Mouse (Mus musculus) ovary, postnatal 36 days (tissue): ENCODE measurements around the gene Bsn.
A peak's percentile ranks its signal among the peaks of the same experiment; 100 is the strongest.
"Not testable (repeated sequence)": the region's sequence is repeated elsewhere in the genome, so short reads cannot be mapped to it uniquely, and the experiment has no call there.

Source experiments
- DNase-seq: peaks from one replicate; pipeline ENCODE4 v3.0.0; 2022; ENCODE audit warnings: low spot score, mixed read lengths

Bsn gene

DNA sequence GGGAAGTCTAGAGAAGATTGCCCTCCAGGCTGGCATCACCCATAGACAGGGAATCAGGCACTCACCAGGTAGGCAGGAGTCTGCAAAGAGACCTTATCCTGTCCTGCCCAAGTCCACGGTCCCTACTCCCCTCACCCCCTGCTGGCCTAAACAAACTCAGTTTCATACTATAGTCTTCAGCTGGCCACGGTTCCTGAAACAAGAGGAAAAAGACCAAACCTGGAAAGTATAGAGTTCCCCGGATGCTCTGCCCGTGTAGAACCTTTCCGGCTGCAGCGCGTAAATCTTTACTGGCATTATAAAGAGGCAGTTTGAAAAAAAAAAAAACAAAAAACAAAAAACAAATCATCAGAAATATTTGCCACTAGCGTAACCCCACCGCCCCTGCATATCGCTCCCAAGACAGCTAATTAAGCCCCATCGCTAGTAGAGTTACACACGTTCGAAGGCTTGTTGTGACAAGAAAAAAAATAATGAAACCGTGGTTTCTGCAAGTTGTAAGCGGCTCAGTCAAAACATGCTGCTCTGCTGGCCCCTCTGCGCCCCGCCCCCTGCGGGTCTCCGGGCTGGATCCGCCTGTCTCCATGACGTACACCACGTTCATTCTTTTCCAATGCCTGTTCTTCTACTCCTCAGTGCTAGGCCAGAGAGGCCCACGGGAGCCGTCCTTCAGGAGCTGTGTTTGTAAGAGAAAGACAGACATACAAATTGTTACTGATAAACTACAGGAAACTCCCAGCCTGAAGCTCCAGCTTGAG, 6.9 kb upstream of the Bsn start:
- DNase-seq, result peak; percentile 57

DNA sequence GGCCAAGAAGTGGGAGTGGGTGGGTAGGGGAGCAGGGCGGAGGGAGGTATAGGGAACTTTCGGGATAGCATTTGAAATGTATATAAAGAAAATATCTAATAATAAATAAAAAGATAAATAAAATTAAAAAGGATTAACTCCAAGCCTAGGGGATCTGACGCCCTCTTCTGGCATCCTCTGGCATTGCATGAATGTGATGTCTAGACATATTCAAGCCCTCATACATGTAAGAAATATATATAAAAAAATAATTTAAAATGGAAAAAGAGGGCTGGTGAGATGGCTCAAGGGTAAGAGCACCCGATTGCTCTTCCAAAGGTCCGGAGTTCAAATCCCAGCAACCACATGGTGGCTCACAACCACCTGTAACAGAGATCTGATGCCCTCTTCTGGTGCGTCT, 6.0 kb upstream of the Bsn start:
- not testable (repeated sequence) for DNase-seq

- no peak for DNase-seq
These were observed 747 bp downstream of the Bsn start for GRCm38 (mm10) chr9:108189488-108189786.

DNA sequence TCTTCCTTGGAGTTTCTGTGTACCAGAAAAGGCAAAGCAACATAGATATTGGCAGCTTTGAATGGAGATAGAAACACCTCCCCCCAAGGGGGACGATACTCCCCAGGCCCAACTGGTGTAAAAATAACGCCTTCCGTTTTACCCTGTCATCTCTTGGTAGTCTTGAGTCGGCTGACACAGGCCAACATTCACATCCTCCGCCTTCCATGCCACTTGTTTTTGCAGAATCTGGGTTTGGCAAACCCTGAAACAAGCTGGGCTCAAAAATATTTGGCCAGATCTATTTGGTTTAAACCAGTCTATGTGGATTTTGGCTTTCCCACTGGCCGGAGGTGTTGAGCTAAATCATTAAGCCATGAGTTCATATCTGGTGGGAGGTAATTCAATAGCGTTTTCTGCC, 1.2 kb downstream of the Bsn start:
- no peak for DNase-seq

GRCm38 (mm10) chr9:108188511-108188910, 1.7 kb downstream of the Bsn start:
- no peak for DNase-seq

DNA sequence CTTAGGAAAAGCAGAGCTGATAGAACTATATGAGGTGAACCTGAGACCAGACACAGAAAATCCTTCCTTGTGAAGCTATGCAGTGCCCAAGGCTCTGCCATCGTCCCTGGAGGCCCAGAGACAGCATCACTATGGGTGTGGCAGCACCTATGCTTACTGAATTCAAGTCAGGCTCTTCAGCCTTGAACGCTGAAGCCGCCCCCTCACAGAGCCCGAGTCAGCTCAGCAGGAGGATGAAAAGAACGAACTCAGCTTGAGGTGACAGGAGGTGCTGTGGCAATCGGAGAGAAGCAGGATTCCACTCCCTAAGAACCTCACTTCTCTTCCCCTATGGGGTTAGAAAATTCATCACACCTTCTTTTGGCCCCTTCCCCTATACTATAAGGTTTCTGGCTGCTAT, 2.6 kb downstream of the Bsn start:
- DNase-seq, result no peak

DNA sequence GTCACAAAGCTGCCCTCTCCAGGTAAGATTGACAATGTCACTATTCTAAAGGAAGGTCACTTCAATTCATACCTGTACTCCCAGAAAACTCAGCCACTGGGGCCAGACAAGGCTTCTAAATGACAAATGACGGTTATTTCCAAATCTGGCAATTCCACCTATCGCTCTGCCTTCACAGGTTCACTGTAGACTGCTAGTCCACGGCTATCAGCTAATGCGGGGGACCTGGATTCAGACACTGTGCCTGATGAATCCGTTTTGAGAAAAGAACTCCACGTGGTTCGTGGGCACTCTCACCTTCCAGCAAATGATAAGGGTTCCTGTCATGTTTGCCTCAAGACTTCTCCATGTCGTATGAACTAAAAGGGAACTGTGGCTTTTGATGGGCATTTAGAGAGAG, 4.4 kb downstream of the Bsn start:
- no peak for DNase-seq

GRCm38 (mm10) chr9:108183531-108183994, 6.6 kb downstream of the Bsn start:
- DNase-seq, result no peak

DNA sequence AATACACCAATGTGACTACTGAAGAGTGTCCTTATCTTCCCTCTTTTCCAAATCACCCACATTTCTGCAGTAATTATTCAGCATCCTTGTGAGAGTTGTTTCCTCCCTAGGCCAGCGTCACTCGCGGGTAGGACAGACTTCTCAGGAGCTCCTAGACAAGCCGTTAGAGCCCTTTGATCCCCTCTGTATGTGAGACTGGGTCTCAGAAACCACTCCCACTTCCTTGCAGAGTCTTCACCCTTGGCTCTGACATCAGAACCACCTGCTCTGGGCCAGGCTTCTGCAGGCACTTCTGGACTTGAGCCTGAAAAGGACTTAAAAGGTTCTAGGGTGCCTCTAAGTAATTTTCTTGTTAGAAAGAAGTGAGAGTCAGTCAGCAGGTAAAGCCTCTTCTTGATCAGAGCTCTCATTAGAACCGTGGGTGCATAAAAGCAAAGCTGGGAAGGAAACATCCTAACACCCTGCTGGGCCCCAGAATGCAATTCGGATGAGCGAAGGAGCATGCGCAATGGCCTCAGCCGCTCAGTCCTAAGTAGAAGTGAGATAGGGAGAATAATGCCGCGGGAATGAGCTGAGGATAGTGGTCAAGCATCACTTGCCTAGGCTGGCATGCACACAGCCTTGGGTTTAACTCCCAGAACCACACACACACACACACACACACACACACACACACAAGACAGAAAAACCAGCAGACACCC, 7.2 kb downstream of the Bsn start:
- DNase-seq, result no peak

GRCm38 (mm10) chr9:108178391-108178790, 11.8 kb downstream of the Bsn start:
- peak; percentile 37 for DNase-seq

GRCm38 (mm10) chr9:108175116-108175838, 14.9 kb downstream of the Bsn start:
- no peak for DNase-seq

DNA sequence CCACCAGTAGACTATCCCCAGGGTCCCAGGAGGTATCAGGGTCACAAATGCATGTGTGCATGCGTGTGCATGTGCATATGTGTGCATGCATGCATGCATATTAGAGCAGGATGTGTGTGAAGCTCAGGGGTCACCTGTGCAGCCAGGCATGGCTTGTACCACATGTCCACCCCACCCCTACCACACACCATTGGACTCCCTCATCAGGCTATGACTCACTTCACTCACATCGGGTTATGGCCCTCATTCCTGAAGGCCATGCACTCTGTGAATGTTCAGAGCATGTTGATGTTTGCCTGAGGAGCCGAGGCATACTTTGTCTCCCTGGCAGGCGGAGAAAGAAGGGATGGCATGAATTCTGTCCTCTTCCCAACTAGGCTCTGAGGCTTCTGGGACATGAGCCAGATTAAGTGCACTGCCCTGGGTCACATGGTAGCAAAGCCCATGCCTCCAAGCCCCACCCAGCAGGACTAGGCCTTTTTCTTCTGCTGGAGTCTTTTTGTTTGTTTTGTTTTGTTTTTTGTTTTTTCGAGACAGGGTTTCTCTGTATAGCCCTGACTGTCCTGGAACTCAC, 17.3 kb downstream of the Bsn start:
- DNase-seq, result no peak

DNA sequence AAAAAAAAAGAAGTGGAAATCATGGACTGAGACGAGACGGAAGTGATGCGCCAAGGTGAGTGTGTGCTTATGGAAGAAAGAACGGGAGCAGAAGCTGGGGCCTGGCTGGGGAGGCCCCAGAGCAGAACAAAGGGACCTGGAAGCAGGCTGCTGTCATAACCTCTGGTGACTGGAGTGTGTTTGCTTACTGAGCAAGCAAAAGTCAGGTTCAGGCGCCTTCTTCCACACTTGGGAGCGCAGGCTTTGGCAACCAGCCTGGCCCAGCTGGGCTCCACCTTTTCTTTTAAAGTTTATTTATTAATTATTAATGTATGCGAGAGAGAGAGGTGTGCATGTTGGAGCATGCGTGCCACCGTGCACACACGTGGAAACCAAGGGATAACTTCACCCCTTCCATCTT, 20.4 kb downstream of the Bsn start:
- no peak for DNase-seq

GRCm38 (mm10) chr9:108165143-108165542, 25.0 kb downstream of the Bsn start:
- no peak for DNase-seq

- DNase-seq, result no peak
These were observed 26.4 kb downstream of the Bsn start for GRCm38 (mm10) chr9:108163646-108164284.

GRCm38 (mm10) chr9:108157891-108158290, 32.3 kb downstream of the Bsn start:
- DNase-seq, result no peak

DNA sequence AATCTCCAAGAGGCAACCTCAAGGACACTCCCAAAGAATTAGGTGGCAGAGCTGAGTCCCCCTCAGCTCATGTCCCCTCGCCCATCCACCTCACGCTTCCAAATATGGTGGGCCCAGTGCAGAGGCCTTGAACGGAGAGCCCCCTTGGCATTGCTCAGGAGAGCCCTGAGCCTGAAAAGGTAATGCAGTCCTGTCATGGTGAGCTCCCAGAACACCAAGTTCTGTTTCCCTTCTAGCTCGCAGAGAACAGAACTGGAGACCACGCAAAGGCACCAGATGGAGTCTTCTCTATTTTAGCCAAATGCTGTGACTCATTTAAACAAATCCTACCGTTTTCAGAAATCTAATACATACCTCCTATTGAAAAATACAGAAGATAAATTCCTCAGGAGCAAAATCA, 32.7 kb downstream of the Bsn start:
- DNase-seq, result no peak

- no peak for DNase-seq
These were observed 33.4 kb downstream of the Bsn start for GRCm38 (mm10) chr9:108156786-108157185.

- DNase-seq, result no peak
These were observed 35.4 kb downstream of the Bsn start for GRCm38 (mm10) chr9:108154814-108155213.

GRCm38 (mm10) chr9:108153516-108154448, 36.4 kb downstream of the Bsn start:
- no peak for DNase-seq

DNA sequence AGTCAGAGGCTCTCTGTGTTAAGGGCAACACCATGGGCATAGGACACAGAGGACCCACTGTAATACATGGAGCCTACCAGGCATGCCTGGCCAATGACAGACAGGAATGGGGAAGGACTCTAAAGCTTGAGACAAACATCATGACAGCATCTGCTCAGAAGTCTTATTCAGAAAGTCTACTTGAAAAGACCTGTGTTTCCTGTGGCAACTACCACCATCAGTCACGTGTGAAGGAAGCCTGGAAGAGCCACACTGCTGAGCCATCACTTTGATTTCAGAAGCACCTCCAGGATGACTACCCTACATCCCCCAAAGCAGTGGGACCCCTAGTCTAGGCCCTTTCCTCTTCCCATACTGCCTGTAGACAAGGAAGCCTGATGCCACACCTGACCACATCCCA, 39.7 kb downstream of the Bsn start:
- no peak for DNase-seq
